Mouse (Mus musculus) thymus, adult 2 months (tissue): ENCODE data around the gene Gfra1. TPM values are rescaled to one million over a fixed set of nuclear protein-coding genes. Genes with fewer than 3 reads are reported as not detected.

Source experiments
- DNase-seq: peaks from one replicate; pipeline ENCODE4 v3.0.0; 2021
- H3K27ac ChIP-seq: fragments of 200-500 bp; 2 replicates; pipeline ENCODE4 v1.5.1; 2012; ENCODE audit warnings: low read length, control low read depth; ENCODE audit not compliant: control insufficient read depth, insufficient read depth
- H3K27me3 ChIP-seq: fragments of 200-500 bp; 2 replicates; pipeline ENCODE4 v1.6.1; 2012; ENCODE audit warnings: mild to moderate bottlenecking, low read length, moderate library complexity, mixed read lengths; ENCODE audit not compliant: control insufficient read depth, insufficient read depth
- H3K36me3 ChIP-seq: fragments of 200-500 bp; 2 replicates; pipeline ENCODE4 v1.6.1; 2012; ENCODE audit warnings: mild to moderate bottlenecking, low read length, moderate library complexity; ENCODE audit not compliant: control insufficient read depth, insufficient read depth
- H3K4me1 ChIP-seq: fragments of 200-500 bp; replicated peaks from 2 replicates; pipeline ENCODE4 v1.6.1; 2012; ENCODE audit warnings: low read length; ENCODE audit not compliant: control insufficient read depth, insufficient read depth
- H3K4me3 ChIP-seq: fragments of 200-500 bp; 2 replicates; pipeline ENCODE4 v1.5.1; 2012; ENCODE audit warnings: mild to moderate bottlenecking, low read length, control low read depth, moderate library complexity; ENCODE audit not compliant: control insufficient read depth, insufficient read depth
- CTCF ChIP-seq: fragments of 200-500 bp; IDR thresholded peaks from 2 replicates; pipeline ENCODE4 v1.5.1; 2012; ENCODE audit warnings: mild to moderate bottlenecking, control low read depth, low read length, moderate library complexity, borderline replicate concordance; ENCODE audit not compliant: control insufficient read depth, poor library complexity, insufficient read depth; ENCODE audit errors: extremely low read depth
- POLR2A ChIP-seq: fragments of 200-500 bp; IDR thresholded peaks from 2 replicates; pipeline ENCODE4 v1.6.1; 2012; ENCODE audit warnings: mild to moderate bottlenecking, low read length, control low read depth, moderate library complexity; ENCODE audit not compliant: control insufficient read depth, poor library complexity, insufficient read depth; ENCODE audit errors: extremely low read depth
- whole genome bisulfite sequencing: fragments of 180-500 bp; shearing (Covaris S2); methylation state at CpG from one replicate; pipeline ENCODE4 v1.1.7; 2018; 5-methylcytosine and 5-hydroxymethylcytosine counted together
- polyA plus RNA-seq: library from polyadenylated mRNA; depleted of rRNA; stranded (reverse); fragments of >200 nt; gene quantifications from 2 replicates; pipeline ENCODE4 v1.2.3, GENCODE M21; 2012

Gfra1 gene
- polyA plus RNA-seq, 1 experiment, result 7.0 TPM

- DNase-seq, result no peak
- Histone ChIP-seq H3K4me3 (no peak overlapping the region), H3K27ac (no peak overlapping the region), H3K27me3 (no peaks in the 10 kb centered on the region; the same call in 1 of the 2 replicates), H3K36me3 (no peaks in the 10 kb centered on the region), H3K4me1 (no peaks in the 10 kb centered on the region)
- TF ChIP-seq POLR2A, result no peak
- no peak for TF ChIP-seq CTCF
- WGBS, result 71% methylated on average over 1 of the region's 1 CpGs
These were observed 212.1 kb downstream of the Gfra1 start for GRCm38 (mm10) chr19:58243604-58244003.

DNA sequence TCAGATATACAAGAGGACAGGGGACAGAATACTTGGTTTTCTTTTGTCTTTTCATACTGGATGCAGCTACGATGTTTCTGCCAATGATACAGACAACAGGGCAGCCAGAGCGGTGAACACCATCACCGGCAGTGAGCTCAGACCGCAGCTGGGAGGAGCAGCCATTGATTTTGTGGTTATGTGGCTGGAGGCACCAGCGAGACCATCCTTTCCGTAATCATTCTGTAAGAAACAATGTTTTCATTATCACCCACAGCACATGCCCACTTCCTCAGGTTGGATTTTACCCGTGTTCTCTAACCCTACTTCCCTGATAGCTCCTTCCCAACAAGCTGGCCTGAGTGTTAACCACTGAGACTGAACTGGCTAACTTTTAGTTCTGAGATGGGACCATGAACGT lies 217.4 kb downstream of the Gfra1 start:
- WGBS, result 10% methylated on average over 8 of the region's 8 CpGs
- TF ChIP-seq CTCF (no peak), POLR2A (no peak)
- H3K27me3 ChIP-seq, result no peaks in the 10 kb centered on the region
- H3K27ac ChIP-seq, result no peak overlapping the region
- no peak overlapping the region for H3K4me3 ChIP-seq
- no peaks in the 10 kb centered on the region for H3K4me1 ChIP-seq
- H3K36me3 ChIP-seq, result no peaks in the 10 kb centered on the region
- no peak for DNase-seq

GRCm38 (mm10) chr19:58227725-58228124 lies 228.0 kb downstream of the Gfra1 start:
- no peak for DNase-seq
- H3K27ac ChIP-seq, result no peak overlapping the region
- no peak overlapping the region for H3K4me3 ChIP-seq
- no peak for TF ChIP-seq POLR2A
- no peak for TF ChIP-seq CTCF
- no peaks in the 10 kb centered on the region for H3K4me1 ChIP-seq
- WGBS, result 89% methylated on average over 9 of the region's 9 CpGs
- H3K27me3 ChIP-seq, result no peaks in the 10 kb centered on the region
- no peaks in the 10 kb centered on the region for H3K36me3 ChIP-seq

DNA sequence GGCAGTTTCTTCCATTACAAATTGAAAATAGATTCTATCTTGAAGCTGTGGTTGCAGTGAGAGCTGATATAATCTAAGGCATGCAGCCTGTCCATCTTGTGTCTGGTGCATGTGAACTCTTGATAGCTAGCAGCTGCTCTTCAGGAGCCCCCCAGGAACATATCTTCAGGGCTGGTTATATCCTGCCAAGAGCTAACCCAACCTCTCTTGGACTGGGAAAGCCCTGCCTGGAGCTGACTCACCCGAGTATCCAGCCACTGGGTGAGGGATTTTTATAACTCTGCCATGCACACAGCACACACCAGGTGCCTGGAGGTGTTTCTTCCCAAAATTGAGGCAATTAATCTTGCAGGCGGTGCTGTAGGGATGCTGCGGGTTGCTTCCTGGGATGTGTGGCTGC lies 228.8 kb downstream of the Gfra1 start:
- Histone ChIP-seq H3K4me3 (no peak overlapping the region), H3K4me1 (no peaks in the 10 kb centered on the region), H3K27me3 (no peaks in the 10 kb centered on the region), H3K27ac (no peak overlapping the region), H3K36me3 (no peaks in the 10 kb centered on the region)
- TF ChIP-seq CTCF (no peak), POLR2A (no peak)
- 70% methylated on average over 3 of the region's 3 CpGs for WGBS
- DNase-seq, result no peak

DNA sequence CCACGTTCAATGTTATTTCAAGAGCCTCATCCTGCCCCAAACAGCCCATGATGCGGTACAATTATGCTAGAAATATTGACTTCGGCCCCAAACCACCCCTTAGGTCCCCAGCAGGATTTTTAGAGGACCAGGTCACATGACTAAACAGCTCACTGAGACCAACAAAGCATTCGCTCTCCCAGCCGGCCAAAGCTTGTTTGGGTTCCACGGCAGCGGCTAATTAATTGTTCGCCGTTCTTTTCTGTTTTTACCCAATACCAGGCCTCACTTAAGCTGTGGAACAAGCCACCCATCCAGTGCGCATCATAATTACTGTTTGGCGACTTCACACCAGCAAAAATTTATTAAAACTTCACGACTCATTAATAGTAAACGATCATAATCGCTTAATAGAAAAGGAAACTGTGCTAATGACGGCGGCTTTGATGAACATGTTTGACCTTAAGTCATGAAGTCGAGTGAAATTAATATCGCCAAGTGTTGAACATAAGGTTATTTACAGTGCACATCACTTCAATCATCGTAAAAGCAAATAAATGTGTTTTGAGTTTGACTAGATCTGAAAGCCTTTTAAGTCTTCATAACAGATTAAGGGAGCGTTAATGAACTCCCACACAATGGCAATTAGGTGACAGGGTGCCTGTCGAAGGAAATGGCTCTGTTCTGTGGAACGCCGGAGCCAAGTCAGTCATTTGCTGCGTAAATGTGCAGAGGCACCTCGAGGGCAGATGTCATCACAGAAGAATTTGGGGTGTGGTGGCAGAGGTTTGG lies 235.5 kb downstream of the Gfra1 start:
- no peaks in the 10 kb centered on the region for H3K36me3 ChIP-seq
- TF ChIP-seq POLR2A, result no peak
- no peak for TF ChIP-seq CTCF
- no peaks in the 10 kb centered on the region for H3K4me1 ChIP-seq
- DNase-seq, result no peak
- no peak overlapping the region for H3K27ac ChIP-seq
- H3K4me3 ChIP-seq, result no peak overlapping the region
- no peaks in the 10 kb centered on the region for H3K27me3 ChIP-seq
- 95% methylated on average over 25 of the region's 25 CpGs for WGBS

DNA sequence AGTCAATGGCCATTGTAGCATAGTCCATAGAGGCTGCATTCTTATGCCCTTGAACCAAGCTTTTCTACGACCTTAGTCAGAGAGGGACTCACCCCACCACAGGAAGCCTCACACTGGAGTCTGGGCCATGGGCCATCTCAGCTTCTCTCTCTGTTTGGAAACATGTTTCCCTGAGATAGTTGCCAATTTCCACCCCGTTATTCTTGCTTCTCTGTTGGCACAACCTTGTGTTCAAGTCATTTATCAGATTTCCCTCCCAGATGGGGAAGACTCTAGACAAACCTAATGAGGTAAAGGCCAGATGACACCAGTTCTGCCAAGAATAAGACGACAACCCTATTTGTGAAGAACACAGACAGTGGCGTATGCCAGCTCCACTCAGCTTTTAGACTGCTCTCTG lies 238.1 kb downstream of the Gfra1 start:
- DNase-seq, result no peak
- Histone ChIP-seq H3K27ac (no peak overlapping the region), H3K4me1 (no peaks in the 10 kb centered on the region), H3K36me3 (no peaks in the 10 kb centered on the region), H3K27me3 (no peaks in the 10 kb centered on the region), H3K4me3 (no peak overlapping the region)
- 90% methylated on average over 4 of the region's 4 CpGs for WGBS
- TF ChIP-seq CTCF (no peak), POLR2A (no peak)

GRCm38 (mm10) chr19:58206496-58207044 lies 249.1 kb downstream of the Gfra1 start:
- WGBS, result 95% methylated on average over 10 of the region's 10 CpGs
- no peak for TF ChIP-seq POLR2A
- no peak for TF ChIP-seq CTCF
- DNase-seq, result no peak
- Histone ChIP-seq H3K27ac (no peak overlapping the region), H3K4me1 (no peaks in the 10 kb centered on the region; the same call in 1 of the 2 replicates), H3K27me3 (no peaks in the 10 kb centered on the region), H3K4me3 (no peak overlapping the region), H3K36me3 (no peaks in the 10 kb centered on the region)
